Mouse (Mus musculus): Measurements from ENCODE around the gene Pth2. TPM values are rescaled to one million over a fixed set of nuclear protein-coding genes. Genes with fewer than 3 reads are reported as not detected.

Pth2 gene
- polyA plus RNA-seq, 1 experiment from 2014 or later, result 0.71 TPM

DNA sequence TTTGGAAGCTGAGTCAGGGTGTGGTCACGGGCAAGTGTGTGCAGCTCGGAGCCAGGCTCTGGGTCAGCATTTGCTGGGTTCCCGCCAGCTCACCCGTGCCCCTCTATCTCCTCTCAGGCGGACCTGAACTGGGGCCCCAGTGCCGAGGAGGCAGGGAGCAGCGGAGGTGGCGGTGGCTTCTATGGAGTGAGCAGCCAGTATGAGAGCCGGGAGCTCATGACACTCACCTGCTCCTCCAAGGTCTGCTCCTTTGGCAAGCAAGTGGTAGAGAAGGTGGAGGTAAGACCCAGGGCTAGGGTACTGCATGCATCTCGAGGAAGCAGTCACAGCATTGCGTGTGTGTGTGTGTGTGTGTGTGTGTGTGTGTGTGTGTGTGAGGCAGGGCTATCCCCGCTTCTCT is 50.4 kb downstream of the Pth2 start:
- ATAC-seq (ENCODE audit: low FRiP score, low read depth), result no peak
- no peaks in the 10 kb centered on the region for H3K9me3 ChIP-seq
- WGBS, result 92% methylated on average over 12 of the region's 12 CpGs
- peaks cover 21% of the 10 kb centered on the region for H3K4me1 ChIP-seq (replicated peaks)
- H3K27me3 ChIP-seq, result peaks cover 17% of the 10 kb centered on the region
- no peak overlapping the region for H3K4me2 ChIP-seq
- H3K4me3 ChIP-seq, result no peak overlapping the region
- no peaks in the 10 kb centered on the region for H3K36me3 ChIP-seq
- no peak overlapping the region for H3K9ac ChIP-seq
- H3K27ac ChIP-seq (replicated peaks), result no peak overlapping the region

Small RNA genes within 50 kb of the gene (microRNA-seq; reads per million reads assigned to microRNA genes)
- gene Mir7055, result not detected

Other genes with a start within 250 kb of the Pth2 start
- gene Tsks, start 237.8 kb upstream of the Pth2 start, polyA plus RNA-seq (2015; fragmentation: Nextera tagmentation; extraction: Ambion mirVana), result 0.10 and 0.14 TPM in 2 replicates
- 56.1 and 58.1 TPM in 2 replicates for gene Cpt1c, start 206.1 kb upstream of the Pth2 start, polyA plus RNA-seq (2015; fragmentation: Nextera tagmentation; extraction: Ambion mirVana)
- 584 and 590 TPM in 2 replicates for gene Prmt1, start 194.4 kb upstream of the Pth2 start, polyA plus RNA-seq (2015; fragmentation: Nextera tagmentation; extraction: Ambion mirVana)
- 57.4 and 58.1 TPM in 2 replicates for gene Irf3, start 183.3 kb upstream of the Pth2 start, polyA plus RNA-seq (2015; fragmentation: Nextera tagmentation; extraction: Ambion mirVana)
- 12.8 and 13.3 TPM in 2 replicates for gene Bcl2l12, start 182.3 kb upstream of the Pth2 start, polyA plus RNA-seq (2015; fragmentation: Nextera tagmentation; extraction: Ambion mirVana)
- 49.8 and 56.5 TPM in 2 replicates for gene Scaf1, start 164.6 kb upstream of the Pth2 start, polyA plus RNA-seq (2015; fragmentation: Nextera tagmentation; extraction: Ambion mirVana)
- 15.5 and 16.0 TPM in 2 replicates for gene Rras, start 163.0 kb upstream of the Pth2 start, polyA plus RNA-seq (2015; fragmentation: Nextera tagmentation; extraction: Ambion mirVana)
- gene Prr12, start 128.1 kb upstream of the Pth2 start, polyA plus RNA-seq (2015; fragmentation: Nextera tagmentation; extraction: Ambion mirVana), result 14.6 and 15.3 TPM in 2 replicates
- 63.9 and 69.8 TPM in 2 replicates for gene Nosip, start 118.6 kb upstream of the Pth2 start, polyA plus RNA-seq (2015; fragmentation: Nextera tagmentation; extraction: Ambion mirVana)
- 13.6 and 16.3 TPM in 2 replicates for gene Prrg2, start 118.3 kb upstream of the Pth2 start, polyA plus RNA-seq (2015; fragmentation: Nextera tagmentation; extraction: Ambion mirVana)
- gene Rcn3, start 88.8 kb upstream of the Pth2 start, polyA plus RNA-seq (2015; fragmentation: Nextera tagmentation; extraction: Ambion mirVana), result 71.7 and 88.1 TPM in 2 replicates
- 33.9 and 36.9 TPM in 2 replicates for gene Fcgrt, start 77.1 kb upstream of the Pth2 start, polyA plus RNA-seq (2015; fragmentation: Nextera tagmentation; extraction: Ambion mirVana)
- gene Rps11, start 56.6 kb upstream of the Pth2 start, polyA plus RNA-seq (2015; fragmentation: Nextera tagmentation; extraction: Ambion mirVana), result 762 and 841 TPM in 2 replicates
- gene Rpl13a, start 52.2 kb upstream of the Pth2 start, polyA plus RNA-seq (2015; fragmentation: Nextera tagmentation; extraction: Ambion mirVana), result 624 and 661 TPM in 2 replicates
- gene Gm45713, start 44.8 kb upstream of the Pth2 start, polyA plus RNA-seq (2015; fragmentation: Nextera tagmentation; extraction: Ambion mirVana), result not detected in 2 replicates
- gene Flt3l, start 44.6 kb upstream of the Pth2 start, polyA plus RNA-seq (2015; fragmentation: Nextera tagmentation; extraction: Ambion mirVana), result 2.0 and 2.7 TPM in 2 replicates
- 92.4 and 98.8 TPM in 2 replicates for gene Pih1d1, start 26.7 kb upstream of the Pth2 start, polyA plus RNA-seq (2015; fragmentation: Nextera tagmentation; extraction: Ambion mirVana)
- gene Aldh16a1, start 26.4 kb upstream of the Pth2 start, polyA plus RNA-seq (2015; fragmentation: Nextera tagmentation; extraction: Ambion mirVana), result 20.8 and 21.9 TPM in 2 replicates
- gene Slc17a7, start 17.0 kb upstream of the Pth2 start, polyA plus RNA-seq (2015; fragmentation: Nextera tagmentation; extraction: Ambion mirVana), result 0.71 and 1.5 TPM in 2 replicates
- gene Gfy, start 1.4 kb upstream of the Pth2 start, polyA plus RNA-seq (2015; fragmentation: Nextera tagmentation; extraction: Ambion mirVana), result not detected in 2 replicates
- gene Ccdc155, start 23.9 kb downstream of the Pth2 start, polyA plus RNA-seq (2015; fragmentation: Nextera tagmentation; extraction: Ambion mirVana), result 0.57 and 0.77 TPM in 2 replicates
- gene Dkkl1, start 31.2 kb downstream of the Pth2 start, polyA plus RNA-seq (2015; fragmentation: Nextera tagmentation; extraction: Ambion mirVana), result 10.8 and 11.9 TPM in 2 replicates
- 54.2 and 69.9 TPM in 2 replicates for gene Tead2, start 34.8 kb downstream of the Pth2 start, polyA plus RNA-seq (2015; fragmentation: Nextera tagmentation; extraction: Ambion mirVana)
- 1.4 and 1.7 TPM in 2 replicates for gene Cd37, start 58.1 kb downstream of the Pth2 start, polyA plus RNA-seq (2015; fragmentation: Nextera tagmentation; extraction: Ambion mirVana)
- 0.62 and 1.3 TPM in 2 replicates for gene Slc6a16, start 60.1 kb downstream of the Pth2 start, polyA plus RNA-seq (2015; fragmentation: Nextera tagmentation; extraction: Ambion mirVana)
- 0.16 TPM in 1 of 2 replicates, not detected in the other for gene Slc6a21, start 96.5 kb downstream of the Pth2 start, polyA plus RNA-seq (2015; fragmentation: Nextera tagmentation; extraction: Ambion mirVana)
- 11.3 TPM in 2 replicates for gene Trpm4, start 152.8 kb downstream of the Pth2 start, polyA plus RNA-seq (2015; fragmentation: Nextera tagmentation; extraction: Ambion mirVana)
- 0.65 and 0.68 TPM in 2 replicates for gene Hrc, start 154.3 kb downstream of the Pth2 start, polyA plus RNA-seq (2015; fragmentation: Nextera tagmentation; extraction: Ambion mirVana)
- 29.9 and 32.1 TPM in 2 replicates for gene Ppfia3, start 186.0 kb downstream of the Pth2 start, polyA plus RNA-seq (2015; fragmentation: Nextera tagmentation; extraction: Ambion mirVana)
- 33.7 and 38.7 TPM in 2 replicates for gene Lin7b, start 189.6 kb downstream of the Pth2 start, polyA plus RNA-seq (2015; fragmentation: Nextera tagmentation; extraction: Ambion mirVana)
- gene Snrnp70, start 214.7 kb downstream of the Pth2 start, polyA plus RNA-seq (2015; fragmentation: Nextera tagmentation; extraction: Ambion mirVana), result 179 and 183 TPM in 2 replicates
- not detected in 2 replicates for gene Kcna7, start 224.7 kb downstream of the Pth2 start, polyA plus RNA-seq (2015; fragmentation: Nextera tagmentation; extraction: Ambion mirVana)
- 0.17 TPM in 1 of 2 replicates, not detected in the other for gene Ntf5, start 232.7 kb downstream of the Pth2 start, polyA plus RNA-seq (2015; fragmentation: Nextera tagmentation; extraction: Ambion mirVana)
- 0.92 and 2.0 TPM in 2 replicates for gene Lhb, start 239.8 kb downstream of the Pth2 start, polyA plus RNA-seq (2015; fragmentation: Nextera tagmentation; extraction: Ambion mirVana)

Measured in hindbrain, embryonic 15.5 days (tissue).